Comparison of ENCODE assay signal across 18 mouse cellular contexts in the genomic region with DNA sequence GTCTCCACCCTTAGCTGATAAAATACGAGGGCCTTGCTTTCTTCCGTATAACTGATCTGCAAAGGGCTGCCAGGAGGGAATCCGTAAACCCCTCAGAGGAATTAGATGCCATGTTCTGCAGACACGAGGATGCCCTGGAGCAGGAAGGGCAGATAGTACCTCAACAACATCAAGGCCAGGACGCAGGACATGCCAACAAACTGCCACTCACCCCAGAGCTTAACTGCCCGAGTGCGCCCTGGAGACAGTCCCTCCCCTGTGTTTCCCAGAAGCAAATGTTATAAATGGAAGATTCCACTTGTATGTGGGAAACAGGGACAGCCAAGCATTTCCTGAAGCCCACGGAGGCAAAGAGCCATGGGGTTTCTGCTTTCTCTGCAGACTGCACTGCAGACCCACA.
"Had no signal": no experiment of that assay in that cellular context is flagged by ENCODE, and none has a peak within 500 bp of the region (broad histone marks: within the 10 kb centered on the region; RNA-seq: fewer than 3 reads in every experiment).

No protein-coding gene starts in this region.

- H3K4me3 ChIP-seq: kidney, embryonic 15.5 days; limb, embryonic 12.5 days; limb, embryonic 15.5 days; megakaryocyte, embryonic 14.5 days; midbrain, embryonic 10.5 days; midbrain, embryonic 13.5 days; stomach, embryonic 15.5 days had no signal

- H3K9me3 ChIP-seq: kidney, embryonic 15.5 days; limb, embryonic 12.5 days; limb, embryonic 15.5 days; megakaryocyte, embryonic 14.5 days; midbrain, embryonic 10.5 days; midbrain, embryonic 13.5 days; stomach, embryonic 15.5 days had no signal

- H3K4me1 ChIP-seq: kidney, embryonic 15.5 days; megakaryocyte, embryonic 14.5 days; stomach, embryonic 15.5 days had no signal

- DNase-seq: kidney, adult 8-10 months; kidney, postnatal 10 days; kidney, postnatal 36 days; left cerebral cortex, postnatal 4 days; liver, postnatal 0 days; lung, embryonic 14.5 days; right cerebral cortex, postnatal 14 days; spleen, adult 18-20 months; thymus, postnatal 25 days had no signal

- H3K36me3 ChIP-seq: kidney, embryonic 15.5 days; limb, embryonic 12.5 days; limb, embryonic 15.5 days; midbrain, embryonic 13.5 days; stomach, embryonic 15.5 days had no signal

- H3K27ac ChIP-seq: kidney, embryonic 15.5 days; limb, embryonic 12.5 days; limb, embryonic 15.5 days; liver, embryonic 14.5 days; macrophage; midbrain, embryonic 10.5 days; midbrain, embryonic 13.5 days; stomach, embryonic 15.5 days had no signal
